Mouse (Mus musculus): ENCODE measurements around the gene Mill2. TPM values are rescaled to one million over a fixed set of nuclear protein-coding genes. Genes with fewer than 3 reads are reported as not detected.

Gene Mill2
- polyA plus RNA-seq, 1 experiment from 2014 or later: 0.43 TPM

GRCm38 (mm10) chr7:18902486-18902885 is 62.7 kb downstream of the Mill2 start:
- no peaks in the 10 kb centered on the region for H3K27me3 ChIP-seq (ENCODE audit: control insufficient read depth, insufficient read depth, low read length)
- 0 out of 2 replicates have a peak, but pooled peaks cover 3% of the 10 kb centered on the region for H3K36me3 ChIP-seq (ENCODE audit: control insufficient read depth, insufficient read depth, low read length)
- H3K4me1 ChIP-seq (ENCODE audit: control insufficient read depth, insufficient read depth, low read length): no peaks in the 10 kb centered on the region
- ATAC-seq (ENCODE audit: low FRiP score, low TSS enrichment): no peak
- H3K9me3 ChIP-seq (ENCODE audit: control insufficient read depth, low read length): no peaks in the 10 kb centered on the region
- DNase-seq: peak; percentile 29
- H3K4me3 ChIP-seq (replicated peaks; ENCODE audit: low read depth, low read length): no peak overlapping the region
- no peak overlapping the region for H3K4me2 ChIP-seq (ENCODE audit: low read length)
- WGBS: 74% methylated on average over 3 of the region's 3 CpGs
- H3K9ac ChIP-seq (replicated peaks; ENCODE audit: low read length): no peak overlapping the region; the same call in 1 of the 2 replicates
- no peak overlapping the region for H3K27ac ChIP-seq (replicated peaks; ENCODE audit: low read depth, low read length)

GRCm38 (mm10) chr7:18904971-18905370 is 65.2 kb downstream of the Mill2 start:
- ATAC-seq (ENCODE audit: low FRiP score, low TSS enrichment) (no peak), DNase-seq (no peak)
- H3K4me1 ChIP-seq (ENCODE audit: control insufficient read depth, insufficient read depth, low read length): peaks cover 8% of the 10 kb centered on the region
- no peak overlapping the region for H3K27ac ChIP-seq (replicated peaks; ENCODE audit: low read depth, low read length)
- 0 out of 2 replicates have a peak, but pooled peaks cover 3% of the 10 kb centered on the region for H3K36me3 ChIP-seq (ENCODE audit: control insufficient read depth, insufficient read depth, low read length)
- no peak overlapping the region for H3K9ac ChIP-seq (replicated peaks; ENCODE audit: low read length)
- H3K4me3 ChIP-seq (replicated peaks; ENCODE audit: low read depth, low read length): no peak overlapping the region
- WGBS: 80% methylated on average over 3 of the region's 3 CpGs
- no peaks in the 10 kb centered on the region for H3K27me3 ChIP-seq (ENCODE audit: control insufficient read depth, insufficient read depth, low read length)
- no peak overlapping the region for H3K4me2 ChIP-seq (ENCODE audit: low read length)
- H3K9me3 ChIP-seq (ENCODE audit: control insufficient read depth, low read length): no peaks in the 10 kb centered on the region

DNA sequence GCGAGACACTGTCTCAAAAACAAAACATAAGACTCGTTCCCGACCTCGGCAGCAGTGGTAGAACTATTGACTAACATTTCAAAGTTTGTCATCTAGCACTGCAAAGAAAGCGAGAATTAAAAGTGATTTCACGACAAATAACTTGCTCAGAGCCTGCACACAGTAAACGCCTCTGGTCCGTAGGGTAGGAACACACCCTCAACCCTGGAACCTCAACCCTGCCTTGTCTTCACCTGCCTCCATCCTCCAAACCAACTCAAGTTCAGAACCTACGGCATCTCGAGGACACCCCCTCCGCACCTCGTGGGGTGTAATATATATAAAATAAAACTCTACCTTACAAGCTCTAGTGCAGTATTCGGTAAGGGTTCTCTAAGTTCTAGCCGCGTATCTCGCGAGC is 70.0 kb downstream of the Mill2 start:
- DNase-seq: no peak
- ATAC-seq (ENCODE audit: low FRiP score, low TSS enrichment): peak; percentile 24
- peak overlapping the region; percentile 57 for H3K4me3 ChIP-seq (replicated peaks; ENCODE audit: low read depth, low read length)
- H3K9me3 ChIP-seq (ENCODE audit: control insufficient read depth, low read length): no peaks in the 10 kb centered on the region
- H3K27me3 ChIP-seq (ENCODE audit: control insufficient read depth, insufficient read depth, low read length): no peaks in the 10 kb centered on the region
- 0 out of 2 replicates have a peak, but pooled peaks cover 3% of the 10 kb centered on the region for H3K36me3 ChIP-seq (ENCODE audit: control insufficient read depth, insufficient read depth, low read length)
- H3K4me2 ChIP-seq (ENCODE audit: low read length): peak overlapping the region; percentile 77
- H3K4me1 ChIP-seq (ENCODE audit: control insufficient read depth, insufficient read depth, low read length): peaks cover 8% of the 10 kb centered on the region
- no peak overlapping the region for H3K27ac ChIP-seq (replicated peaks; ENCODE audit: low read depth, low read length)
- WGBS: 6% methylated on average over 17 of the region's 17 CpGs
- peak overlapping the region; percentile 39; the same call in 1 of the 2 replicates for H3K9ac ChIP-seq (replicated peaks; ENCODE audit: low read length)

DNA sequence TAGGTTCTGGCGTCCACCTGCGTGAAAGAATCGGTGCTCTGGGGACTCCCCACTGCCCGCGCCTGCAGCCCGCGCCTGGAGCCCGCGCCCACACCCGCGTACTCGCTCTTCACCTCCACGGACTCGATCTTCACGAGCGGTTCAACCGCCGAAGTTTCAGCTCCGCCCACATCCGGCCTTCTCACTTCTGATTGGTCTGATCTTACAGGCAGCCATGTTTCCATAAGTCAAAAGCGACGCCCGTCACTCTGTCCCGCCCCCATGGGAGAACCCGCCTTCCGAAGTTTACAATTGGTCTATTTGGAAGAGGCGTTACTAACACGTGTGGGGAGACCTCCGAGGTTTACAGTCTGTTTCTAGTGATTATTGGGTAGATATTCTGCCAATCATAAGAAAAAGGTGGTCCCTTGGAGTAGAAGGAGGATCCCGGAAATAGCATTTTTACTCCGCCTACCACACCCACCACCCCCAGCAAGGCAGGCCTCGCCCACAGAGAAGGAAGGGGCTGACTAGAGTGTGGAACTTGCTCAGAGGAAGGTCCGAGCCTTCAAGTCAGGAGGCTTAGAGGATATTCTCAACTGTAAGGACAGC is 70.6 kb downstream of the Mill2 start, which contains the start of gene Ccdc61:
Ccdc61 (minus strand) TSS at position 175 of the 591 bp plus-strand sequence.
- Histone ChIP-seq H3K9me3 (ENCODE audit: control insufficient read depth, low read length) (no peaks in the 10 kb centered on the region), H3K9ac (replicated peaks; ENCODE audit: low read length) (peak within 1 kb of the TSS; percentile 39; the same call in 1 of the 2 replicates), H3K27ac (replicated peaks; ENCODE audit: low read depth, low read length) (no peak within 1 kb of the TSS; the same call in 1 of the 2 replicates), H3K27me3 (ENCODE audit: control insufficient read depth, insufficient read depth, low read length) (no peaks in the 10 kb centered on the region), H3K4me3 (replicated peaks; ENCODE audit: low read depth, low read length) (peak within 1 kb of the TSS; percentile 57), H3K4me2 (ENCODE audit: low read length) (peak within 1 kb of the TSS; percentile 77), H3K36me3 (ENCODE audit: control insufficient read depth, insufficient read depth, low read length) (0 out of 2 replicates have a peak, but pooled peaks cover 3% of the 10 kb centered on the region), H3K4me1 (ENCODE audit: control insufficient read depth, insufficient read depth, low read length) (peaks cover 8% of the 10 kb centered on the region)
- DNase-seq (peak; percentile 99), ATAC-seq (ENCODE audit: low FRiP score, low TSS enrichment) (peak; percentile 100)
- under 1% methylated on average over 33 of the region's 33 CpGs for WGBS

Other genes starting within 250 kb of the Mill2 start
- gene Psg23, start 223.5 kb upstream of the Mill2 start, polyA plus RNA-seq (2014; fragmentation: Nextera tagmentation; extraction: Ambion mirVana): not detected in 2 replicates
- not detected in 2 replicates for gene Psg21, start 183.2 kb upstream of the Mill2 start, polyA plus RNA-seq (2014; fragmentation: Nextera tagmentation; extraction: Ambion mirVana)
- gene Psg20, start 153.8 kb upstream of the Mill2 start, polyA plus RNA-seq (2014; fragmentation: Nextera tagmentation; extraction: Ambion mirVana): not detected in 2 replicates
- gene Psg22, start 121.9 kb upstream of the Mill2 start, polyA plus RNA-seq (2014; fragmentation: Nextera tagmentation; extraction: Ambion mirVana): not detected in 2 replicates
- gene Psg19, start 41.4 kb upstream of the Mill2 start, polyA plus RNA-seq (2014; fragmentation: Nextera tagmentation; extraction: Ambion mirVana): not detected in 2 replicates
- not detected in 2 replicates for gene Psg17, start 18.4 kb upstream of the Mill2 start, polyA plus RNA-seq (2014; fragmentation: Nextera tagmentation; extraction: Ambion mirVana)
- gene Pglyrp1, start 31.4 kb downstream of the Mill2 start, polyA plus RNA-seq (2014; fragmentation: Nextera tagmentation; extraction: Ambion mirVana): 18.9 and 20.7 TPM in 2 replicates
- gene Ccdc61, start 70.4 kb downstream of the Mill2 start, polyA plus RNA-seq (2014; fragmentation: Nextera tagmentation; extraction: Ambion mirVana): 16.1 and 18.5 TPM in 2 replicates
- gene Nova2, start 85.9 kb downstream of the Mill2 start, polyA plus RNA-seq (2014; fragmentation: Nextera tagmentation; extraction: Ambion mirVana): 18.6 and 20.7 TPM in 2 replicates
- gene Nanos2, start 147.4 kb downstream of the Mill2 start, polyA plus RNA-seq (2014; fragmentation: Nextera tagmentation; extraction: Ambion mirVana): 0.58 and 0.86 TPM in 2 replicates
- 4.2 and 4.8 TPM in 2 replicates for gene Mypop, start 151.3 kb downstream of the Mill2 start, polyA plus RNA-seq (2014; fragmentation: Nextera tagmentation; extraction: Ambion mirVana)
- 30.8 and 34.2 TPM in 2 replicates for gene Irf2bp1, start 164.1 kb downstream of the Mill2 start, polyA plus RNA-seq (2014; fragmentation: Nextera tagmentation; extraction: Ambion mirVana)
- not detected in 2 replicates for gene Foxa3, start 183.6 kb downstream of the Mill2 start, polyA plus RNA-seq (2014; fragmentation: Nextera tagmentation; extraction: Ambion mirVana)
- gene Sympk, start 184.4 kb downstream of the Mill2 start, polyA plus RNA-seq (2014; fragmentation: Nextera tagmentation; extraction: Ambion mirVana): 18.1 and 28.1 TPM in 2 replicates
- gene Rsph6a, start 214.7 kb downstream of the Mill2 start, polyA plus RNA-seq (2014; fragmentation: Nextera tagmentation; extraction: Ambion mirVana): 0.12 and 0.21 TPM in 2 replicates
- gene Dmwd, start 236.3 kb downstream of the Mill2 start, polyA plus RNA-seq (2014; fragmentation: Nextera tagmentation; extraction: Ambion mirVana): 33.2 and 39.2 TPM in 2 replicates
- gene Dmpk, start 243.9 kb downstream of the Mill2 start, polyA plus RNA-seq (2014; fragmentation: Nextera tagmentation; extraction: Ambion mirVana): 9.8 and 13.2 TPM in 2 replicates

Measured in midbrain, embryonic 14.5 days (tissue).